ENCODE assay signal across 8 mouse cellular contexts in the genomic region with DNA sequence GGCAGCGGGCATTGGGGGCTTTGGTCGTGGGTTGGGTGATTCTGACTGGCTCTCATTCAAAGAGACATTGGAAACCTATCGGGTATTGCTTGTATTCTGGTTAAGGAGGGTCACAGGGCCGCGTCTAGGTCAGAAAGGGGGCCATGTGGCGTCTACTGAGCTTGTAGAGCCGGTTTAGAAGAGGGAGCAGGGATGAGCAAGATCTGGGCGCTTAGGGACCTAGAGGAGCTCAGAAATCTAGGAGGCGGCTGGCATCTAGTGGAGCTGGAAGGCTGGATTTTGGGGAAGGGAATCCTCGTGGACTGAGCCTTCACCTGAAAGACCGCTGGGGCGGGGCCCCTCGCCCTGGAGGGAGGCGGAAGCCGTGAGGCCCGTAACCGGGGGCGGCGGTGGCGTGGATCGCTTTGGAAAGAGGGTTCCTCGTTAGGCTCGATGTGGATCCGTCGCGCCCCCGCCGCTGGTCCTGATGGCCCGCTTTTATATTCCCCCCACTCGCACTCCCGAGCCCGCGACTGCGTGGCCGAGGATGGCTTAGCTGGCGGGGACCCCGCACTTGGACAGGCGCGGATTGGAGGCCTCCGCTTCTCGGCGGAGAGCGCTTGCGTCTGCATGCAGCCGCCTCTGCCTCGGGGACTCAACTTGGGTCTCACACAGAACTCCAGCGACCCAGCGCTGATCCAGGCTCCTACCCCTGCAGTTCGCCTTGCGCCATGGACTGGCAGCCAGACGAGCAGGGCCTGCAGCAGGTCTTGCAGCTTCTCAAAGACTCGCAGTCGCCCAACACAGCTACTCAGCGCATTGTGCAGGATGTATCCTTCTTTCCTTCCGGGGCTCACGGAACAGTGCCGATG. TPM values are rescaled to one million over a fixed set of nuclear protein-coding genes. Genes with fewer than 3 reads are reported as not detected.
DNase-seq lines count a peak whose midpoint lies in the region; ATAC-seq and TF ChIP-seq lines count a peak whose summit lies in the region.

No protein-coding gene starts in this region.

- peak overlapping the region; percentile 96 for H3K4me2 ChIP-seq in forebrain, embryonic 14.5 days (ENCODE audit: low read length)
- peak overlapping the region; percentile 97 for H3K4me2 ChIP-seq in hindbrain, embryonic 13.5 days

- H3K9me3 ChIP-seq in MEL (replicated peaks; ENCODE audit: insufficient read depth, low read length): no peaks in the 10 kb centered on the region
- no peaks in the 10 kb centered on the region for H3K9me3 ChIP-seq in forebrain, embryonic 14.5 days (replicated peaks; ENCODE audit: control insufficient read depth, low read length)
- no peaks in the 10 kb centered on the region for H3K9me3 ChIP-seq in hindbrain, embryonic 13.5 days

- H3K9ac ChIP-seq in MEL (ENCODE audit: control insufficient read depth, low read depth, low read length, poor library complexity, severe bottlenecking): peak overlapping the region; percentile 99
- H3K9ac ChIP-seq in forebrain, embryonic 14.5 days (ENCODE audit: low read length): peak overlapping the region; percentile 93
- H3K9ac ChIP-seq in hindbrain, embryonic 13.5 days: peak overlapping the region; percentile 95

- H3K4me3 ChIP-seq in MEL (ENCODE audit: control insufficient read depth in 1 of 2, insufficient read depth in 1 of 2, low read depth in 2 of 2, low read length in 2 of 2): peak overlapping the region; percentile 86 to 88
- H3K4me3 ChIP-seq in brown adipose tissue, adult 24 weeks (ENCODE audit: insufficient read depth, low read depth, low read length): peak overlapping the region; percentile 82
- H3K4me3 ChIP-seq in forebrain, embryonic 14.5 days (ENCODE audit: low read depth, low read length): peak overlapping the region; percentile 80
- H3K4me3 ChIP-seq in hindbrain, embryonic 13.5 days: peak overlapping the region; percentile 82
- H3K4me3 ChIP-seq in macrophage (ENCODE audit: inconsistent target): peak overlapping the region; percentile 90

- ATAC-seq in forebrain, embryonic 14.5 days: no peak
- peak; percentile 10; the same call in 1 of the 2 replicates for ATAC-seq in hindbrain, embryonic 13.5 days (ENCODE audit: low FRiP score)

- TF ChIP-seq EP300 in MEL (IDR thresholded peaks at IDR 0.05; ENCODE audit: low read depth in 1 of 2, low read length in 2 of 2): no peak

- under 1% methylated on average over 51 of the region's 57 CpGs for WGBS in forebrain, embryonic 14.5 days
- under 1% methylated on average over 47 of the region's 57 CpGs for WGBS in hindbrain, embryonic 13.5 days
- WGBS in macrophage (ENCODE audit: missing documents): under 1% methylated on average over 56 of the region's 57 CpGs

- TF ChIP-seq POLR2A in MEL (IDR thresholded peaks at IDR 0.05; ENCODE audit: control insufficient read depth in 1 of 2, insufficient read depth in 1 of 2, low read depth in 1 of 2, low read length in 2 of 2, poor library complexity in 1 of 2): peak in 1 of 2 experiments; percentile 33; a peak in 1 of 4 replicates

- H3K79me2 ChIP-seq in MEL (ENCODE audit: control insufficient read depth, insufficient read depth, low read length, poor library complexity) (peaks cover 58% of the 10 kb centered on the region), macrophage (ENCODE audit: inconsistent target) (peaks cover 68% of the 10 kb centered on the region)

- no peaks in the 10 kb centered on the region for H3K27me3 ChIP-seq in MEL (ENCODE audit: control insufficient read depth in 1 of 2, insufficient read depth in 2 of 2, low read length in 2 of 2)
- H3K27me3 ChIP-seq in forebrain, embryonic 14.5 days (replicated peaks; ENCODE audit: control insufficient read depth, insufficient read depth, low read length): no peaks in the 10 kb centered on the region
- no peaks in the 10 kb centered on the region for H3K27me3 ChIP-seq in hindbrain, embryonic 13.5 days

- H3K27ac ChIP-seq in MEL (ENCODE audit: control insufficient read depth, low read depth, low read length) (peak overlapping the region; percentile 98), macrophage (peak overlapping the region; percentile 83)
- peak overlapping the region; percentile 8; the same call in 1 of the 2 replicates for H3K27ac ChIP-seq in brown adipose tissue, adult 24 weeks (replicated peaks; ENCODE audit: low read depth, low read length)
- peak overlapping the region; percentile 99 for H3K27ac ChIP-seq in forebrain, embryonic 14.5 days (ENCODE audit: low read depth, low read length)
- H3K27ac ChIP-seq in hindbrain, embryonic 13.5 days: peak overlapping the region; percentile 99

- no peak for TF ChIP-seq RAD21 in MEL (IDR thresholded peaks at IDR 0.05; ENCODE audit: low read depth, low read length)

- H3K36me3 ChIP-seq in MEL (ENCODE audit: control insufficient read depth in 1 of 2, insufficient read depth in 2 of 2, low read length in 2 of 2): peaks cover 17 to 36% of the 10 kb centered on the region in 2 experiments
- H3K36me3 ChIP-seq in forebrain, embryonic 14.5 days (ENCODE audit: control insufficient read depth, insufficient read depth, low read length): peaks cover 33% of the 10 kb centered on the region
- peaks cover 31% of the 10 kb centered on the region for H3K36me3 ChIP-seq in hindbrain, embryonic 13.5 days
- H3K36me3 ChIP-seq in macrophage (ENCODE audit: inconsistent target): peaks cover 17% of the 10 kb centered on the region

- no peak for TF ChIP-seq CTCF in MEL (IDR thresholded peaks at IDR 0.05 in 2 of 3, conservative IDR thresholded peaks at IDR 0.05 in 1 of 3; ENCODE audit: control insufficient read depth in 1 of 3, insufficient read depth in 1 of 3, low read depth in 2 of 3, low read length in 3 of 3, poor library complexity in 1 of 3, severe bottlenecking in 1 of 3)

- peak; percentile 79 for DNase-seq in MEL (ENCODE audit: low read depth, low spot score)
- DNase-seq in forebrain, embryonic 14.5 days (ENCODE audit: low spot score): peak; percentile 41
- peak; percentile 57 to 59 for DNase-seq in left cerebral cortex, adult 8-10 months (ENCODE audit: low spot score in 2 of 2)
- peak; percentile 57 for DNase-seq in right cerebral cortex, postnatal 14 days
- DNase-seq in urinary bladder, postnatal 36 days (ENCODE audit: low spot score in 2 of 2): peak; percentile 48 to 50

- H3K4me1 ChIP-seq in MEL (ENCODE audit: control insufficient read depth in 1 of 2, insufficient read depth in 2 of 2, low read length in 2 of 2): peaks cover 3 to 15% of the 10 kb centered on the region in 2 experiments
- peaks cover 6% of the 10 kb centered on the region; the same call in 1 of the 2 replicates for H3K4me1 ChIP-seq in brown adipose tissue, adult 24 weeks (ENCODE audit: control insufficient read depth, insufficient read depth, insufficient read length, low read length)
- peaks cover 19% of the 10 kb centered on the region; the same call in 1 of the 2 replicates for H3K4me1 ChIP-seq in forebrain, embryonic 14.5 days (ENCODE audit: control insufficient read depth, insufficient read depth, low read length)
- peaks cover 32% of the 10 kb centered on the region for H3K4me1 ChIP-seq in hindbrain, embryonic 13.5 days (replicated peaks)

RNA-seq across cellular contexts. Expression of gene Tnpo2, which starts 1.2 kb away (rescaled TPM):
- total RNA-seq in MEL (2012; rRNA removed): 55.6 and 62.3 TPM in 2 replicates
- polyA plus RNA-seq in MEL (2012; ENCODE audit: insufficient read depth in 1 of 2, insufficient read length in 2 of 2, low read depth in 1 of 2, low replicate concordance in 2 of 2, missing spikeins in 1 of 2): 10 to 100 TPM; 29.2 to 86.8 TPM
- polyA plus RNA-seq in brown adipose tissue, adult 24 weeks (2012; ENCODE audit: insufficient read depth, insufficient read length, missing spikeins): 28.4 and 33.5 TPM in 2 replicates
- 27.8 and 36.8 TPM in 2 replicates for polyA plus RNA-seq in forebrain, embryonic 14.5 days (2014; fragmentation: Nextera tagmentation; extraction: Ambion mirVana)
- 48.8 and 54.7 TPM in 2 replicates for polyA plus RNA-seq in hindbrain, embryonic 13.5 days (2015; fragmentation: Nextera tagmentation; extraction: Ambion mirVana)
- 100 to 1,000 TPM; 134 to 186 (median 156) TPM for total RNA-seq in left cerebral cortex, adult 8-10 months (2022)
- 100 to 1,000 TPM in 8 of 26 experiments, 10 to 100 TPM in 18; 25.6 to 142 (median 84.3) TPM for total RNA-seq in macrophage (2018; cell fraction: chromatin; rRNA removed)
- 10 to 100 TPM; 17.2 to 33.6 (median 27.7) TPM for total RNA-seq in macrophage (2018; cell fraction: cytosol; rRNA removed)
- 100 to 1,000 TPM in 1 of 26 experiments, 10 to 100 TPM in 25; 23.2 to 100 (median 45.1) TPM for total RNA-seq in macrophage (2018; cell fraction: nucleus; rRNA removed)
- polyA plus RNA-seq in macrophage (2018): 14.1 to 30.6 TPM (median 26.6 TPM) in 3 replicates

RNA-seq across cellular contexts. Expression of gene Trir, which starts 11.3 kb away (rescaled TPM):
- total RNA-seq in MEL (2012; rRNA removed): 224 and 264 TPM in 2 replicates
- polyA plus RNA-seq in MEL (2012; ENCODE audit: insufficient read depth in 1 of 2, insufficient read length in 2 of 2, low read depth in 1 of 2, low replicate concordance in 2 of 2, missing spikeins in 1 of 2) (100 to 1,000 TPM; 283 to 442 TPM), macrophage (2018) (143 to 170 TPM (median 168 TPM) in 3 replicates)
- 68.4 and 68.5 TPM in 2 replicates for polyA plus RNA-seq in brown adipose tissue, adult 24 weeks (2012; ENCODE audit: insufficient read depth, insufficient read length, missing spikeins)
- polyA plus RNA-seq in forebrain, embryonic 14.5 days (2014; fragmentation: Nextera tagmentation; extraction: Ambion mirVana): 166 and 169 TPM in 2 replicates
- polyA plus RNA-seq in hindbrain, embryonic 13.5 days (2015; fragmentation: Nextera tagmentation; extraction: Ambion mirVana): 139 and 141 TPM in 2 replicates
- 100 to 1,000 TPM; 100 to 127 (median 115) TPM for total RNA-seq in left cerebral cortex, adult 8-10 months (2022)
- total RNA-seq in macrophage (2018; cell fraction: chromatin; rRNA removed): 10 to 100 TPM; 21.0 to 98.6 (median 60.2) TPM
- 100 to 1,000 TPM; 134 to 231 (median 186) TPM for total RNA-seq in macrophage (2018; cell fraction: cytosol; rRNA removed)
- 100 to 1,000 TPM in 16 of 26 experiments, 10 to 100 TPM in 10; 61.2 to 153 (median 114) TPM for total RNA-seq in macrophage (2018; cell fraction: nucleus; rRNA removed)

RNA-seq across cellular contexts. Expression of gene Asna1, which starts 12.8 kb away (rescaled TPM):
- total RNA-seq in MEL (2012; rRNA removed): 115 and 132 TPM in 2 replicates
- polyA plus RNA-seq in MEL (2012; ENCODE audit: insufficient read depth in 1 of 2, insufficient read length in 2 of 2, low read depth in 1 of 2, low replicate concordance in 2 of 2, missing spikeins in 1 of 2) (100 to 1,000 TPM in 1 of 2 experiments, not detected in 1; 192 TPM), macrophage (2018) (120 to 138 TPM (median 122 TPM) in 3 replicates)
- 113 and 117 TPM in 2 replicates for polyA plus RNA-seq in brown adipose tissue, adult 24 weeks (2012; ENCODE audit: insufficient read depth, insufficient read length, missing spikeins)
- 166 and 178 TPM in 2 replicates for polyA plus RNA-seq in forebrain, embryonic 14.5 days (2014; fragmentation: Nextera tagmentation; extraction: Ambion mirVana)
- 151 and 157 TPM in 2 replicates for polyA plus RNA-seq in hindbrain, embryonic 13.5 days (2015; fragmentation: Nextera tagmentation; extraction: Ambion mirVana)
- 100 to 1,000 TPM; 126 to 130 (median 127) TPM for total RNA-seq in left cerebral cortex, adult 8-10 months (2022)
- total RNA-seq in macrophage (2018; cell fraction: chromatin; rRNA removed): 10 to 100 TPM in 25 of 26 experiments, 1 to 10 TPM in 1; 8.4 to 50.7 (median 25.6) TPM
- total RNA-seq in macrophage (2018; cell fraction: cytosol; rRNA removed): 100 to 1,000 TPM in 19 of 26 experiments, 10 to 100 TPM in 7; 81.4 to 136 (median 111) TPM
- total RNA-seq in macrophage (2018; cell fraction: nucleus; rRNA removed): 10 to 100 TPM; 19.1 to 59.8 (median 38.6) TPM

RNA-seq across cellular contexts. Expression of gene Fbxw9, which starts 21.9 kb away (rescaled TPM):
- 6.5 and 10.6 TPM in 2 replicates for total RNA-seq in MEL (2012; rRNA removed)
- polyA plus RNA-seq in MEL (2012; ENCODE audit: insufficient read depth in 1 of 2, insufficient read length in 2 of 2, low read depth in 1 of 2, low replicate concordance in 2 of 2, missing spikeins in 1 of 2) (10 to 100 TPM in 1 of 2 experiments, not detected in 1; 13.9 TPM), macrophage (2018) (4.8 to 12.5 TPM (median 8.4 TPM) in 3 replicates)
- 3.0 and 4.1 TPM in 2 replicates for polyA plus RNA-seq in brown adipose tissue, adult 24 weeks (2012; ENCODE audit: insufficient read depth, insufficient read length, missing spikeins)
- polyA plus RNA-seq in forebrain, embryonic 14.5 days (2014; fragmentation: Nextera tagmentation; extraction: Ambion mirVana): 46.5 and 56.2 TPM in 2 replicates
- 59.2 and 66.2 TPM in 2 replicates for polyA plus RNA-seq in hindbrain, embryonic 13.5 days (2015; fragmentation: Nextera tagmentation; extraction: Ambion mirVana)
- total RNA-seq in left cerebral cortex, adult 8-10 months (2022): 10 to 100 TPM; 20.1 to 22.0 (median 21.1) TPM
- total RNA-seq in macrophage (2018; cell fraction: chromatin; rRNA removed): 10 to 100 TPM; 13.3 to 54.3 (median 32.7) TPM
- 10 to 100 TPM in 8 of 26 experiments, 1 to 10 TPM in 18; 6.3 to 13.1 (median 9.0) TPM for total RNA-seq in macrophage (2018; cell fraction: cytosol; rRNA removed)
- total RNA-seq in macrophage (2018; cell fraction: nucleus; rRNA removed): 10 to 100 TPM in 24 of 26 experiments, 1 to 10 TPM in 2; 7.4 to 35.2 (median 18.6) TPM

RNA-seq across cellular contexts. Expression of gene Best2, which starts 23.6 kb away (rescaled TPM):
- total RNA-seq in MEL (2012; rRNA removed): 0.04 TPM in 1 of 2 replicates, not detected in the other
- under 1 TPM in 1 of 2 experiments, not detected in 1; 0.13 TPM for polyA plus RNA-seq in MEL (2012; ENCODE audit: insufficient read depth in 1 of 2, insufficient read length in 2 of 2, low read depth in 1 of 2, low replicate concordance in 2 of 2, missing spikeins in 1 of 2)
- not detected in 2 replicates for polyA plus RNA-seq in brown adipose tissue, adult 24 weeks (2012; ENCODE audit: insufficient read depth, insufficient read length, missing spikeins)
- polyA plus RNA-seq in forebrain, embryonic 14.5 days (2014; fragmentation: Nextera tagmentation; extraction: Ambion mirVana): not detected in 2 replicates
- polyA plus RNA-seq in hindbrain, embryonic 13.5 days (2015; fragmentation: Nextera tagmentation; extraction: Ambion mirVana): not detected in 2 replicates
- not detected for total RNA-seq in left cerebral cortex, adult 8-10 months (2022)
- total RNA-seq in macrophage (2018; cell fraction: chromatin; rRNA removed): not detected
- not detected for total RNA-seq in macrophage (2018; cell fraction: cytosol; rRNA removed)
- not detected for total RNA-seq in macrophage (2018; cell fraction: nucleus; rRNA removed)
- polyA plus RNA-seq in macrophage (2018): not detected in 3 replicates

Comparison
In these comparisons a context has a peak if more than half of its experiments do, and no peak if none do; other contexts are left out.
1. H3K27ac ChIP-seq: peak in every context shown above with its lines; median percentile 99 in forebrain, embryonic 14.5 days; 99 in hindbrain, embryonic 13.5 days; 98 in MEL; 83 in macrophage; 8 in brown adipose tissue, adult 24 weeks.